ENCODE assay signal across 23 mouse cellular contexts in genomic region chr8:46717170-46717569, GRCm38 (mm10).
"Had no signal": no experiment of that assay in that cellular context is flagged by ENCODE, and none has a peak within 500 bp of the region (broad histone marks: within the 10 kb centered on the region; RNA-seq: fewer than 3 reads in every experiment).

No protein-coding gene starts in this region.

- H3K9me3 ChIP-seq: limb, embryonic 12.5 days; limb, embryonic 15.5 days; megakaryocyte, embryonic 14.5 days; midbrain, embryonic 10.5 days; midbrain, embryonic 13.5 days; neural tube, embryonic 13.5 days had no signal

- H3K4me3 ChIP-seq: layer of hippocampus, adult 2 months; limb, embryonic 12.5 days; limb, embryonic 15.5 days; megakaryocyte, embryonic 14.5 days; midbrain, embryonic 10.5 days; midbrain, embryonic 13.5 days; myocyte; neural tube, embryonic 13.5 days had no signal

- H3K27ac ChIP-seq: kidney, postnatal 0 days; layer of hippocampus, adult 2 months; limb, embryonic 12.5 days; limb, embryonic 15.5 days; liver, embryonic 14.5 days; midbrain, embryonic 10.5 days; midbrain, embryonic 13.5 days; neural tube, embryonic 13.5 days had no signal

- H3K4me2 ChIP-seq: limb, embryonic 12.5 days; limb, embryonic 15.5 days; liver, embryonic 11.5 days; midbrain, embryonic 13.5 days; neural tube, embryonic 13.5 days had no signal

- DNase-seq: kidney, adult 2 months; kidney, postnatal 25 days; layer of hippocampus, postnatal 36 days; left cerebral cortex, postnatal 4 days; liver, postnatal 0 days; lung, embryonic 14.5 days; lung, postnatal 36 days; retina, postnatal 1 day; right cerebral cortex, postnatal 25 days; spleen, adult 18-20 months; thymus, adult 2 months; thymus, postnatal 36 days had no signal

- H3K9ac ChIP-seq: limb, embryonic 12.5 days; limb, embryonic 15.5 days; liver, embryonic 14.5 days; liver, postnatal 0 days; lung, embryonic 14.5 days; midbrain, embryonic 13.5 days; neural tube, embryonic 13.5 days had no signal

- H3K36me3 ChIP-seq: limb, embryonic 12.5 days; limb, embryonic 15.5 days; midbrain, embryonic 10.5 days; midbrain, embryonic 13.5 days; neural tube, embryonic 13.5 days had no signal

- H3K27me3 ChIP-seq: limb, embryonic 12.5 days; limb, embryonic 15.5 days; midbrain, embryonic 13.5 days; neural tube, embryonic 13.5 days had no signal
